Mouse (Mus musculus) hindbrain, embryonic 12.5 days (tissue): ENCODE data around the gene Sel1l3. TPM values are rescaled to one million over a fixed set of nuclear protein-coding genes. Genes with fewer than 3 reads are reported as not detected.
A peak's percentile ranks its signal among the peaks of the same experiment; 100 is the strongest.

Experiments used
- ATAC-seq: fragments of 200-750 bp; cut with Nextera tagmentation; 2 replicates; pipeline ENCODE4 v1.8.0; 2017; ENCODE audit warnings: moderate TSS enrichment; ENCODE audit not compliant: low FRiP score
- H3K27ac ChIP-seq: fragments of 300-500 bp; sonication (generic); 2 replicates; pipeline ENCODE4 v1.5.1; 2016; ENCODE audit warnings: mild to moderate bottlenecking
- H3K27me3 ChIP-seq: fragments of 300-500 bp; sonication (generic); 2 replicates; pipeline ENCODE4 v1.6.1; 2016; ENCODE audit warnings: mild to moderate bottlenecking
- H3K36me3 ChIP-seq: fragments of 300-500 bp; sonication (generic); 2 replicates; pipeline ENCODE4 v1.6.1; 2016; ENCODE audit warnings: mild to moderate bottlenecking
- H3K4me1 ChIP-seq: fragments of 300-500 bp; sonication (generic); 2 replicates; pipeline ENCODE4 v1.6.1; 2016
- H3K4me2 ChIP-seq: fragments of 300-500 bp; sonication (generic); replicated peaks from 2 replicates; pipeline ENCODE4 v1.6.1; 2016; ENCODE audit warnings: mild to moderate bottlenecking
- H3K4me3 ChIP-seq: fragments of 300-500 bp; sonication (generic); 2 replicates; pipeline ENCODE4 v1.5.1; 2016; ENCODE audit warnings: mild to moderate bottlenecking
- H3K9ac ChIP-seq: fragments of 300-500 bp; sonication (generic); 2 replicates; pipeline ENCODE4 v1.6.1; 2016; ENCODE audit warnings: mild to moderate bottlenecking, moderate library complexity
- H3K9me3 ChIP-seq: fragments of 300-500 bp; sonication (generic); replicated peaks from 2 replicates; pipeline ENCODE4 v1.6.1; 2016; ENCODE audit warnings: mild to moderate bottlenecking
- WGBS: fragments of 180-500 bp; shearing (Covaris S2); methylation state at CpG from one replicate; pipeline ENCODE4 v1.1.7; 2016; 5-methylcytosine and 5-hydroxymethylcytosine counted together
- polyA plus RNA-seq: library from polyadenylated mRNA; unstranded; fragments of >200 nt; fragmentation: Nextera tagmentation; extraction: Ambion mirVana; gene quantifications from 2 replicates; pipeline ENCODE4 v1.2.1, GENCODE M21; 2016

The Sel1l3 gene
- polyA plus RNA-seq, 1 experiment from 2014 or later = 5.1 TPM

DNA sequence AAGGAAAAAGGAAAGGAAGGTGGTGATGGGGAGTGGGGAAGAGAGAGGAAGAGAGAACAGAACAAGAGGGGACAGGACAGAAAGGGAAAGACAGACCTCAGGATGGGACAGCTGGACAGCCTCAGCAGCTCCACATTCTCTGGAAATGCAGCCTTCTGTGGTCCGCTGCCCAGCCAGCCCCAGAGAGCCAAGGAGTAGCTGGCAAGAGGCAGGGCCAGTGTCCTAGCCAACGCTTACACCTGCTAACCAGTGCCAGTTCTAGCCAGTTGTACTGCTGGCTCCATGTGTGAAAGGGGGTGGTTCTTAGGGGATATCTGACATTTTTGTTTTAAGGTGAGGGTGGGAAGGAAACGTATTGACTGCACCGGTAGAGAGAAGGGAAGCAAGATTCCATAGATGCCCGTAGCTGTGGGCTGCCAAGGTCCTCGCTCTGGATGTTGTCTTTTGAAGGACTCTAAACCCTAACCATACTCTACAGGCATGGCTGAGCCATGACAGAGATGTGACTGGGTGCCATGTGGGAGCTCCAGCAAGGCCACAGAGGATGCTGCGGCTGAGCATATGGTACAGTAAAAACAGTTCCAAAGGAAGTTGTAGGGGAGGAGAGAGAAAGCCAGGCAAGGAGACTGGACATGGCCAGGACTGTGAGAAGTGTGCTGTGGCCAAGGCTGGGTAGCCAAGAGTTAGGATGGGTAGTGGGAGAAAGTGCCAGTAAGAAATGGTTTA is 64.6 kb downstream of the Sel1l3 start:
- no peaks in the 10 kb centered on the region for H3K27me3 ChIP-seq
- H3K36me3 ChIP-seq = no peaks in the 10 kb centered on the region
- no peak for ATAC-seq
- no peak overlapping the region for H3K9ac ChIP-seq
- H3K4me2 ChIP-seq = no peak overlapping the region
- peaks cover 18% of the 10 kb centered on the region for H3K4me1 ChIP-seq
- WGBS = 94% methylated on average over 7 of the region's 7 CpGs
- H3K4me3 ChIP-seq = no peak overlapping the region
- no peak overlapping the region for H3K27ac ChIP-seq
- H3K9me3 ChIP-seq = no peaks in the 10 kb centered on the region

DNA sequence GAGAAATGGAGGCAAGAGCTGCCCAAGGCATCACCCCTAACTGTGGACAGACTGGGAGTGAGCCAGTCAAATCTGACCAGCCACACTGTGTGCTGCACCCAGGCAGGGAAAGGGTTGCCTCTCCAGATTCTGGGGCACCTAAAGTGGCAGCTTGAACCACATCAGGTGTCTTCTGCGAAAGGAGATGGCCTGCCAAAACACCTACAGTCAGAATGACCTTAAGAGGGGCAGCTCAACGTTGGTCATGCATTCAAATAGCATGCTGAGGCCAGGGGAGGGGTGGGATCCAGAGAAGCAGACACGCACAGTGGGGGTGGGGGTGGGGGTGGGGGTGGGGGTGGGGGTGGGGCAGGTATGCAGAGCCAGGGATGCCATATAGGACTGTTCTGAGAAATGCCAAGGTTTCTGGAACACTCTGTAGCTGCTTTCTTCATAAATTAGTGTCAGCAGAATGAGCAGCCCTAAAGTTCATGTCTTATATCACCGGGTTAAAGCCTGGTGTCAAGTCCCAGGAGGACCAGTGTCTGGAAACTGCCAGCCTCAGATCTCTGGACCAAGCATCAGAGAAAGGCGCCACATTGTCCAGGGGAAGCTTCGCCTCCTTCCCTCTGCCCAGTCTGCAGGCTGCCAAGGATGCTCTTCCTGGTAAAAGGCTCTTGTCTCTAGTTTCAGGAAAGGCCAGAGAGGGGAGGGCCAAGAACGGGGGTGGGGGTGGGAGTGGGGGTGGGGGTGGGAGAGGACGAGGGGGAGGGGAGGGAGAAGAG is 65.4 kb downstream of the Sel1l3 start:
- peaks cover 18% of the 10 kb centered on the region for H3K4me1 ChIP-seq
- no peak overlapping the region for H3K4me2 ChIP-seq
- no peaks in the 10 kb centered on the region for H3K9me3 ChIP-seq
- H3K9ac ChIP-seq = no peak overlapping the region
- H3K4me3 ChIP-seq = no peak overlapping the region
- H3K36me3 ChIP-seq = no peaks in the 10 kb centered on the region
- ATAC-seq = no peak
- WGBS = 53% methylated on average over 8 of the region's 8 CpGs
- no peaks in the 10 kb centered on the region for H3K27me3 ChIP-seq
- H3K27ac ChIP-seq = no peak overlapping the region

GRCm38 (mm10) chr5:53147418-53147817 is 66.3 kb downstream of the Sel1l3 start:
- Histone ChIP-seq H3K9ac (no peak overlapping the region), H3K27ac (no peak overlapping the region), H3K4me2 (no peak overlapping the region), H3K27me3 (no peaks in the 10 kb centered on the region), H3K36me3 (no peaks in the 10 kb centered on the region), H3K9me3 (no peaks in the 10 kb centered on the region), H3K4me1 (peaks cover 18% of the 10 kb centered on the region), H3K4me3 (no peak overlapping the region)
- WGBS = 90% methylated on average over 4 of the region's 4 CpGs
- no peak for ATAC-seq

- H3K27me3 ChIP-seq = no peaks in the 10 kb centered on the region
- peaks cover 18% of the 10 kb centered on the region for H3K4me1 ChIP-seq
- H3K4me2 ChIP-seq = no peak overlapping the region
- no peak overlapping the region for H3K9ac ChIP-seq
- H3K4me3 ChIP-seq = no peak overlapping the region
- no peak for ATAC-seq
- 77% methylated on average over 4 of the region's 4 CpGs for WGBS
- no peaks in the 10 kb centered on the region for H3K9me3 ChIP-seq
- no peak overlapping the region for H3K27ac ChIP-seq
- no peaks in the 10 kb centered on the region for H3K36me3 ChIP-seq
These were observed 67.1 kb downstream of the Sel1l3 start for GRCm38 (mm10) chr5:53146684-53147061.

DNA sequence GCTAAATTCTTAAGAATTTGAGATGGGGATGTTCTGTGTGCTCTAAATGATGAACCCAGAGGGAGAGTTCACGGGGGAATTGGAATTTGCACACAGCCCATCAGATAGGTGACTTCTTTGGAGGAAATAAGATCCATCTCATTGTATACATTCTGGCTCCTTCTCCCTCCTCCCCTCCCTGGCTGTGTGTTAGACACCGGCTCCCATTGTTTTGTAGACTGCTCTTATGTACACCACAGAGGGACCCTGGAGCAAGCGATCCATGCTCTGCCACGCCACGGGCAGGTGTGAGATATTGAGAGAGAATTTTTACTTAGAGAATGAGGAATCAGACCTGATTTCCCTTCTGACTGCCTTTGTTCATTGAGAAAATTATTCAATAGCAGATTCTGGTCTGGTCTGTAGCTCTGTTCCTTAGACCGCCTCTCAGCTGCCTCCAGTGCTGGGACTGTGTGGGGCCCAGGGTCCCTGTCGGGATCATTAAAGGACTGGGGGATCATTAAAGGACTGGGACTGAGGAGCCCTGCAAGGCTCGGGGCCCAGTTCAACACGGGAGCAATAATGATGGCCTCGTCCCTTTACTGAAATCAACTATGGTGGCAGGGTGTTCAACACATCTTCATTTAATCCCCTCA is 67.6 kb downstream of the Sel1l3 start:
- Histone ChIP-seq H3K9me3 (no peaks in the 10 kb centered on the region), H3K4me1 (peaks cover 18% of the 10 kb centered on the region), H3K4me2 (no peak overlapping the region), H3K4me3 (no peak overlapping the region), H3K27ac (peak overlapping the region; percentile 46; the same call in 1 of the 2 replicates), H3K36me3 (no peaks in the 10 kb centered on the region), H3K9ac (no peak overlapping the region), H3K27me3 (no peaks in the 10 kb centered on the region)
- ATAC-seq = peak; percentile 62
- 42% methylated on average over 10 of the region's 10 CpGs for WGBS

GRCm38 (mm10) chr5:53142587-53142986 is 71.1 kb downstream of the Sel1l3 start:
- H3K9ac ChIP-seq = no peak overlapping the region
- H3K4me1 ChIP-seq = peaks cover 22% of the 10 kb centered on the region
- 80% methylated on average over 5 of the region's 5 CpGs for WGBS
- no peaks in the 10 kb centered on the region for H3K36me3 ChIP-seq
- H3K9me3 ChIP-seq = no peaks in the 10 kb centered on the region
- no peak overlapping the region for H3K27ac ChIP-seq
- H3K27me3 ChIP-seq = no peaks in the 10 kb centered on the region
- no peak for ATAC-seq
- no peak overlapping the region for H3K4me2 ChIP-seq
- no peak overlapping the region for H3K4me3 ChIP-seq

- ATAC-seq = no peak
- 96% methylated on average over 8 of the region's 8 CpGs for WGBS
- Histone ChIP-seq H3K27me3 (no peaks in the 10 kb centered on the region), H3K9me3 (no peaks in the 10 kb centered on the region), H3K9ac (no peak overlapping the region), H3K36me3 (no peaks in the 10 kb centered on the region), H3K4me2 (no peak overlapping the region), H3K4me3 (no peak overlapping the region), H3K27ac (no peak overlapping the region), H3K4me1 (peaks cover 13% of the 10 kb centered on the region)
These were observed 73.4 kb downstream of the Sel1l3 start for GRCm38 (mm10) chr5:53140158-53140927.

DNA sequence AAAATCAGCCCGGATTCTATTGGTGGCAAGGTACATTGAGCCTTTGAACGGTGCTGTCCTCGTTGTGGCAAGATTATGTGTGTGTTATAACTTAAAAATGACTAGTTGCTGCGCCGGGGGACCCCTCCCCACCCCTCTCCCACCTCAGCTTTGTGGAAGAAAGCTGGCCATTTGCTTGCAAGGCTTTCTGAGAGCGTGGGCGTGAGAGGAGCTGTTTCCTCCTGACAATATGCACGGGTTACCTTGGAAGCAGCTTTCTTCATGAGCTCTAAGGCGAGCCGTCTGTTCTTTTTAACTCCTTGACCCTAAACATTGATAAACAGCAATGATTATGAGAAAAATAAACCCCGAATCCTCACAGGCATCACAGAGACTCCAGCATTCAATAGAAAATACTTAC is 74.2 kb downstream of the Sel1l3 start:
- Histone ChIP-seq H3K4me1 (peaks cover 11% of the 10 kb centered on the region), H3K36me3 (no peaks in the 10 kb centered on the region), H3K4me2 (no peak overlapping the region), H3K27ac (no peak overlapping the region), H3K27me3 (no peaks in the 10 kb centered on the region), H3K9me3 (no peaks in the 10 kb centered on the region), H3K4me3 (no peak overlapping the region), H3K9ac (no peak overlapping the region)
- ATAC-seq = no peak
- 46% methylated on average over 11 of the region's 11 CpGs for WGBS

DNA sequence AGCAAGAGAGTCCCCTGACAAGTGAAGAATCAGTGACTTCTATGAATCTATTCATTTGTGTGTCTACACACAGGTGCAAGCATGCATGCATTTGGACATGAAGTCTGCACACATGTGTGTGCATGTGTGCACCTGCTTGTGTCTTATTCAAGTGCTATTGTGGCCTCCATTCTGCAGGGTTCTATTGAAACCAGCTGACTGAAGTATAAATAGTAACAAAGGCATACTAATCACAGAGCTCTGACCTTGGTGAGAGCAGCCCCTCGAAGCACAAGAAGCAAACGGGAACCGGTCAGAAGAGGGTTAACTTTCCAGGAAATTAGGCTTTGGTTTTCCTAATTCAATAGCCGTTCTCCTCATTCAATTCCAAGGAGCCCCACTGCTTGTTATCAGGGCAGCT is 74.6 kb downstream of the Sel1l3 start:
- Histone ChIP-seq H3K4me1 (peaks cover 11% of the 10 kb centered on the region), H3K9me3 (no peaks in the 10 kb centered on the region), H3K27ac (no peak overlapping the region), H3K4me3 (no peak overlapping the region), H3K4me2 (no peak overlapping the region), H3K36me3 (no peaks in the 10 kb centered on the region), H3K27me3 (no peaks in the 10 kb centered on the region), H3K9ac (no peak overlapping the region)
- no peak for ATAC-seq
- WGBS = 35% methylated on average over 4 of the region's 4 CpGs

GRCm38 (mm10) chr5:53138025-53138424 is 75.7 kb downstream of the Sel1l3 start:
- no peaks in the 10 kb centered on the region for H3K27me3 ChIP-seq
- WGBS = 89% methylated on average over 8 of the region's 8 CpGs
- H3K4me3 ChIP-seq = no peak overlapping the region
- H3K9me3 ChIP-seq = no peaks in the 10 kb centered on the region
- no peak overlapping the region for H3K4me2 ChIP-seq
- H3K27ac ChIP-seq = no peak overlapping the region
- H3K36me3 ChIP-seq = no peaks in the 10 kb centered on the region
- H3K9ac ChIP-seq = no peak overlapping the region
- ATAC-seq = no peak
- peaks cover 11% of the 10 kb centered on the region for H3K4me1 ChIP-seq

DNA sequence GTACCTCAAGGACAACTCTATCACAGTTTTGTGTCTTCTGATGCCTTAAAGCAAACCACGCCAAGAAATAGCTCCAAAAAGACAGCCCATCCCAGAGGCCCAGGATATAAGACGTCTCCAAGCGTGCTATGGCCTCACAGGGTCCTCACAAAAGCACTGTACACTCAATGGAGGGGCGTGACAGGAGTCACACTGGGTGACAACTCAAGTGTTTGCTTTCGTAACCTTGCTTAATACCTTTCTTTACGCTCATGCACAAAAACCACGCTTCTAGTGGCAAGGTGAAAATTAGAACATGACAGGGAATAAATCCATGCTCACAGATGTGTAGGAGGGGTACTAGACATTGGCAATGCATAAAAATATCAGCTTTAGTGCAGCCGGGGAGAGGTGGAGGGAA is 77.7 kb downstream of the Sel1l3 start:
- Histone ChIP-seq H3K9ac (no peak overlapping the region), H3K27me3 (no peaks in the 10 kb centered on the region), H3K36me3 (no peaks in the 10 kb centered on the region), H3K9me3 (no peaks in the 10 kb centered on the region), H3K27ac (no peak overlapping the region), H3K4me3 (no peak overlapping the region), H3K4me2 (no peak overlapping the region), H3K4me1 (peaks cover 11% of the 10 kb centered on the region)
- ATAC-seq = no peak
- 78% methylated on average over 8 of the region's 8 CpGs for WGBS

DNA sequence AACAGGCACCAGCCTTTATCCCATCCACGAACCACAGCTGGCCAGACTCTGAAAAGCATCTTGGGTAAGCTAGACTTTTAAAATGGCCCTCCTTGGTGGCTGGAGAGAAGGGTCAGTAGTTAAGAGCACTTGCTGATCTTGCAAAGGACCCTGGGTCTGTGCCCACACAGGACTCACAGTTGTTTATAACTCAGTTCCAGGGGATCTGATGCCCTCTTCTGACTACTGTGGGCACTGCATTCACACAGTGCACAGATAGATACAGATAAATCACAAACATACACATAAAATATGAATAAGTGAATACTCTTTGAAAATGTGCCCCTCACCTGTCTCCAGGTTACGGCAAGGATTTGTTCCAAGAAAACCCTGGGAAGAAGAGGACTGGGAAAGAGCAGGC is 79.7 kb downstream of the Sel1l3 start:
- no peak overlapping the region for H3K27ac ChIP-seq
- ATAC-seq = no peak
- no peaks in the 10 kb centered on the region for H3K9me3 ChIP-seq
- no peak overlapping the region for H3K4me3 ChIP-seq
- H3K27me3 ChIP-seq = no peaks in the 10 kb centered on the region
- no peak overlapping the region for H3K4me2 ChIP-seq
- 0 out of 2 replicates have a peak, but pooled peaks cover under 1% of the 10 kb centered on the region for H3K4me1 ChIP-seq
- WGBS = 87% methylated on average over 2 of the region's 2 CpGs
- H3K9ac ChIP-seq = no peak overlapping the region
- no peaks in the 10 kb centered on the region for H3K36me3 ChIP-seq
